Mouse (Mus musculus) liver, embryonic 14.5 days (tissue): ENCODE data around the gene Tnfrsf1a.

Experiments used
- CTCF ChIP-seq: IDR thresholded peaks from 2 replicates; pipeline ENCODE4 v1.5.1; 2016; ENCODE audit warnings: antibody characterized with exemption, low read depth, control low read depth
- EP300 ChIP-seq: IDR thresholded peaks from 2 replicates; pipeline ENCODE4 v1.6.1; 2016; ENCODE audit warnings: antibody characterized with exemption, low read depth

DNA sequence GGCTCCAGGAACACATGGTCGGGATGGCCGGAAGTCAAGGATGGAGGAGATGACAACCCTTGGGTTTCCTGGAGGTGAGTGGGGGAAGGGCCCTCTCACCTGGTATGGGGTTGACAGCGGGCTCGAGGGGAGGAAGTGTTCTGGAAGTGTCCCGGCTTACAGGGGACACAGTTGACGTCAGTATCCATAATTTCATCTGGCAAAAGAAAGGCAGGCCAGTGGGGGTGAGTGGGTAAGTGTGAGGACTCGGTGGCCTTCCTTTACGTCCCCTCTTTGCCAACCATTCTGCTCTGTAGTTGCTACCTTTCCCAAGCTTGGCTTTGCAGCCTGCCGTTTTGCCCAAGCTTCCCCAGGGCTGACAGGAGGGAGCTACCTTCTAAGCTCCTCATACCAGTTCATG lies 37.0 kb upstream of the Tnfrsf1a start:
- TF ChIP-seq CTCF, result no peak
- TF ChIP-seq EP300, result no peak
